Mouse (Mus musculus) olfactory bulb, adult 2 months (tissue): Measurements from ENCODE around the gene Borcs5. TPM values are rescaled to one million over a fixed set of nuclear protein-coding genes. Genes with fewer than 3 reads are reported as not detected.

Experiments used
- H3K27ac ChIP-seq: fragments of 200-500 bp; 2 replicates; pipeline ENCODE4 v1.5.1; 2012; ENCODE audit warnings: low read depth, low read length; ENCODE audit not compliant: insufficient read depth
- H3K4me1 ChIP-seq: fragments of 200-500 bp; 2 replicates; pipeline ENCODE4 v1.6.1; 2012; ENCODE audit warnings: low read length; ENCODE audit not compliant: control insufficient read depth, insufficient read depth
- H3K4me3 ChIP-seq: fragments of 200-500 bp; 2 replicates; pipeline ENCODE4 v1.5.1; 2012; ENCODE audit warnings: mild to moderate bottlenecking, low read depth, low read length, moderate library complexity; ENCODE audit not compliant: insufficient read depth
- CTCF ChIP-seq: fragments of 200-500 bp; IDR thresholded peaks from 2 replicates; pipeline ENCODE4 v1.5.1; 2012; ENCODE audit warnings: low read depth, mild to moderate bottlenecking, low read length, moderate library complexity; ENCODE audit not compliant: insufficient read depth
- POLR2A ChIP-seq: fragments of 200-500 bp; IDR thresholded peaks from 2 replicates; pipeline ENCODE4 v1.6.1; 2012; ENCODE audit warnings: mild to moderate bottlenecking, low read depth, low read length, moderate library complexity; ENCODE audit not compliant: insufficient read depth
- WGBS: fragments of 180-500 bp; shearing (Covaris S2); methylation state at CpG from one replicate; pipeline ENCODE4 v1.1.7; 2018; 5-methylcytosine and 5-hydroxymethylcytosine counted together
- polyA plus RNA-seq: library from polyadenylated mRNA; stranded (reverse); fragments of >200 nt; gene quantifications from 2 replicates; pipeline ENCODE4 v1.2.4, GENCODE M21; 2012; ENCODE audit warnings: low replicate concordance; ENCODE audit not compliant: missing spikeins, insufficient read depth, insufficient read length

The Borcs5 gene
- polyA plus RNA-seq, 1 experiment, result not detected

GRCm38 (mm10) chr6:134606540-134606939, 32.8 kb upstream of the Borcs5 start:
- Histone ChIP-seq H3K27ac (no peak overlapping the region), H3K4me3 (no peak overlapping the region), H3K4me1 (peaks cover 4% of the 10 kb centered on the region; the same call in 1 of the 2 replicates)
- TF ChIP-seq CTCF, result no peak
- WGBS, result 74% methylated on average over 6 of the region's 6 CpGs

GRCm38 (mm10) chr6:134606949-134607746, 32.2 kb upstream of the Borcs5 start:
- no peak overlapping the region for H3K27ac ChIP-seq
- 59% methylated on average over 9 of the region's 9 CpGs for WGBS
- H3K4me1 ChIP-seq, result peaks cover 9% of the 10 kb centered on the region
- H3K4me3 ChIP-seq, result no peak overlapping the region
- TF ChIP-seq CTCF, result no peak
- no peak for TF ChIP-seq POLR2A

GRCm38 (mm10) chr6:134610380-134610779, 28.9 kb upstream of the Borcs5 start:
- TF ChIP-seq POLR2A, result no peak
- no peak for TF ChIP-seq CTCF
- no peak overlapping the region for H3K27ac ChIP-seq
- H3K4me1 ChIP-seq, result peaks cover 9% of the 10 kb centered on the region
- 83% methylated on average over 9 of the region's 9 CpGs for WGBS
- no peak overlapping the region for H3K4me3 ChIP-seq

GRCm38 (mm10) chr6:134611896-134612295, 27.4 kb upstream of the Borcs5 start:
- TF ChIP-seq POLR2A, result no peak
- no peak for TF ChIP-seq CTCF
- 77% methylated on average over 13 of the region's 13 CpGs for WGBS
- H3K4me1 ChIP-seq, result peaks cover 9% of the 10 kb centered on the region
- H3K27ac ChIP-seq, result no peak overlapping the region
- no peak overlapping the region for H3K4me3 ChIP-seq

GRCm38 (mm10) chr6:134614322-134614721, 25.0 kb upstream of the Borcs5 start:
- H3K4me1 ChIP-seq, result peaks cover 9% of the 10 kb centered on the region
- TF ChIP-seq POLR2A (no peak), CTCF (no peak)
- H3K4me3 ChIP-seq, result no peak overlapping the region
- WGBS, result 83% methylated on average over 4 of the region's 4 CpGs
- H3K27ac ChIP-seq, result no peak overlapping the region

- WGBS, result 37% methylated on average over 16 of the region's 16 CpGs
- Histone ChIP-seq H3K27ac (no peak overlapping the region), H3K4me1 (peaks cover 9% of the 10 kb centered on the region), H3K4me3 (no peak overlapping the region)
- TF ChIP-seq POLR2A (no peak), CTCF (peak; percentile 65)
Observed at GRCm38 (mm10) chr6:134614723-134615648, 24.3 kb upstream of the Borcs5 start.

- peaks cover 4% of the 10 kb centered on the region for H3K4me1 ChIP-seq
- 53% methylated on average over 3 of the region's 3 CpGs for WGBS
- H3K27ac ChIP-seq, result no peak overlapping the region
- TF ChIP-seq CTCF (no peak), POLR2A (no peak)
- no peak overlapping the region for H3K4me3 ChIP-seq
Observed at GRCm38 (mm10) chr6:134617589-134617988, 21.7 kb upstream of the Borcs5 start.

- Histone ChIP-seq H3K4me1 (peaks cover 4% of the 10 kb centered on the region), H3K27ac (no peak overlapping the region), H3K4me3 (no peak overlapping the region)
- TF ChIP-seq CTCF (no peak), POLR2A (no peak)
- WGBS, result 88% methylated on average over 3 of the region's 3 CpGs
Observed at GRCm38 (mm10) chr6:134620129-134620528, 19.2 kb upstream of the Borcs5 start.

GRCm38 (mm10) chr6:134620846-134621551, 18.3 kb upstream of the Borcs5 start:
- TF ChIP-seq POLR2A, result no peak
- TF ChIP-seq CTCF, result no peak
- WGBS, result 47% methylated on average over 6 of the region's 6 CpGs
- no peak overlapping the region for H3K4me3 ChIP-seq
- peaks cover 4% of the 10 kb centered on the region for H3K4me1 ChIP-seq
- 0 out of 2 replicates have a peak overlapping the region, but pooled peaks have one; percentile 13 for H3K27ac ChIP-seq
